In genomic region chr6:112489910-112490559, GRCm38 (mm10) we compare ENCODE assay signal across 8 mouse cellular contexts. TPM values are rescaled to one million over a fixed set of nuclear protein-coding genes. Genes with fewer than 3 reads are reported as not detected.
DNase-seq lines count a peak whose midpoint lies in the region; ATAC-seq lines count a peak whose summit lies in the region.

TSS of gene Oxtr (minus strand) at chr6:112489943.

- 10% methylated on average over 24 of the region's 24 CpGs for WGBS in embryonic facial prominence, embryonic 11.5 days
- 7% methylated on average over 24 of the region's 24 CpGs for WGBS in intestine, embryonic 16.5 days
- 11% methylated on average over 21 of the region's 24 CpGs for WGBS in neural tube, embryonic 15.5 days

- peaks cover 10% of the 10 kb centered on the region for H3K4me1 ChIP-seq in embryonic facial prominence, embryonic 11.5 days (ENCODE audit: control insufficient read depth, insufficient read depth, low read length)
- H3K4me1 ChIP-seq in intestine, embryonic 16.5 days (ENCODE audit: control insufficient read depth, insufficient read depth, low read length), result peaks cover 22% of the 10 kb centered on the region
- H3K4me1 ChIP-seq in neural tube, embryonic 15.5 days, result peaks cover 22% of the 10 kb centered on the region

- intact Hi-C loops in left cerebral cortex, postnatal 10 days (cut with DNase I), result loop anchor here (10.0 kb wide), 2 partner anchors 205 to 275 kb away; partner anchors contain the start of gene Rad18

- 0 out of 2 replicates have a peak, but pooled peaks have one; percentile 11 for ATAC-seq in embryonic facial prominence, embryonic 11.5 days (replicated peaks; ENCODE audit: insufficient number of reproducible peaks, low FRiP score, low TSS enrichment, low read depth)
- ATAC-seq in intestine, embryonic 16.5 days, result peak; percentile 14
- no peak for ATAC-seq in neural tube, embryonic 15.5 days (ENCODE audit: low FRiP score)

- DNase-seq in left cerebral cortex, postnatal 10 days (ENCODE audit: extremely low spot score in 1 of 2, low spot score in 2 of 2), result no peak
- no peak for DNase-seq in left cerebral cortex, adult 9 months (ENCODE audit: low spot score in 2 of 2)
- DNase-seq in embryonic facial prominence, embryonic 11.5 days (ENCODE audit: low spot score), result peak; percentile 10
- no peak for DNase-seq in layer of hippocampus, postnatal 10 days (ENCODE audit: low spot score in 2 of 2)
- DNase-seq in layer of hippocampus, postnatal 36 days, result no peak
- no peak for DNase-seq in c-Kit-positive CD71-positive TER-119-positive erythroid progenitor cells, embryonic 14.5 days (ENCODE audit: low spot score)

- H3K27ac ChIP-seq in embryonic facial prominence, embryonic 11.5 days (replicated peaks; ENCODE audit: low read depth, low read length), result no peak within 1 kb of the TSS
- H3K27ac ChIP-seq in intestine, embryonic 16.5 days (ENCODE audit: low read length), result no peak within 1 kb of the TSS
- H3K27ac ChIP-seq in neural tube, embryonic 15.5 days (replicated peaks), result no peak within 1 kb of the TSS

- peak within 1 kb of the TSS; percentile 31 for H3K4me3 ChIP-seq in embryonic facial prominence, embryonic 11.5 days (ENCODE audit: low read depth, low read length)
- peak within 1 kb of the TSS; percentile 51 for H3K4me3 ChIP-seq in intestine, embryonic 16.5 days (ENCODE audit: low read length)
- H3K4me3 ChIP-seq in neural tube, embryonic 15.5 days (replicated peaks), result peak within 1 kb of the TSS; percentile 42

- H3K4me2 ChIP-seq in embryonic facial prominence, embryonic 11.5 days (ENCODE audit: low read depth, low read length), result peak within 1 kb of the TSS; percentile 72
- peak within 1 kb of the TSS; percentile 91 for H3K4me2 ChIP-seq in intestine, embryonic 16.5 days (ENCODE audit: low read depth, low read length)
- H3K4me2 ChIP-seq in neural tube, embryonic 15.5 days, result peak within 1 kb of the TSS; percentile 78

- no peaks in the 10 kb centered on the region for H3K36me3 ChIP-seq in embryonic facial prominence, embryonic 11.5 days (replicated peaks; ENCODE audit: control insufficient read depth, insufficient read depth, low read depth, low read length)
- no peaks in the 10 kb centered on the region for H3K36me3 ChIP-seq in intestine, embryonic 16.5 days (ENCODE audit: control insufficient read depth, insufficient read depth, low read length)
- H3K36me3 ChIP-seq in neural tube, embryonic 15.5 days, result no peaks in the 10 kb centered on the region

- H3K9ac ChIP-seq in embryonic facial prominence, embryonic 11.5 days (replicated peaks; ENCODE audit: low read length), result peak within 1 kb of the TSS; percentile 41
- peak within 1 kb of the TSS; percentile 63 for H3K9ac ChIP-seq in intestine, embryonic 16.5 days (ENCODE audit: low read depth, low read length)
- H3K9ac ChIP-seq in neural tube, embryonic 15.5 days (replicated peaks), result peak within 1 kb of the TSS; percentile 46

- peaks cover 38% of the 10 kb centered on the region for H3K27me3 ChIP-seq in embryonic facial prominence, embryonic 11.5 days (ENCODE audit: control insufficient read depth, insufficient read depth, low read length)
- peaks cover 37% of the 10 kb centered on the region for H3K27me3 ChIP-seq in intestine, embryonic 16.5 days (replicated peaks; ENCODE audit: control insufficient read depth, insufficient read depth, low read length)
- peaks cover 45% of the 10 kb centered on the region for H3K27me3 ChIP-seq in neural tube, embryonic 15.5 days (replicated peaks)

- no peaks in the 10 kb centered on the region for H3K9me3 ChIP-seq in embryonic facial prominence, embryonic 11.5 days (replicated peaks; ENCODE audit: control insufficient read depth, low read length)
- no peaks in the 10 kb centered on the region for H3K9me3 ChIP-seq in intestine, embryonic 16.5 days (ENCODE audit: control insufficient read depth, low read length)
- no peaks in the 10 kb centered on the region for H3K9me3 ChIP-seq in neural tube, embryonic 15.5 days (replicated peaks)

RNA-seq across cellular contexts. Expression of gene Oxtr, which starts in this region (rescaled TPM):
- 10 to 100 TPM; 11.6 to 12.3 TPM for total RNA-seq in left cerebral cortex, postnatal 10 days (2021)
- polyA plus RNA-seq in embryonic facial prominence, embryonic 11.5 days (2014; fragmentation: Nextera tagmentation; extraction: Ambion mirVana), result 0.21 and 0.22 TPM in 2 replicates
- 0.17 and 0.24 TPM in 2 replicates for polyA plus RNA-seq in intestine, embryonic 16.5 days (2015; fragmentation: Nextera tagmentation; extraction: Ambion mirVana)
- 1.8 TPM in 2 replicates for polyA plus RNA-seq in neural tube, embryonic 15.5 days (2015; fragmentation: Nextera tagmentation; extraction: Ambion mirVana)
- total RNA-seq in layer of hippocampus, postnatal 10 days (2021), result 1 to 10 TPM; 7.4 to 8.5 TPM
- 1 to 10 TPM; 7.2 to 8.7 TPM for total RNA-seq in layer of hippocampus, postnatal 36 days (2021)

Comparison
In these comparisons a context has a peak if more than half of its experiments do, and no peak if none do; other contexts are left out.
1. Peak in DNase-seq, ATAC-seq, H3K4me3 ChIP-seq, H3K9ac ChIP-seq and H3K4me2 ChIP-seq in embryonic facial prominence, embryonic 11.5 days; RNA of the gene not detected or under 1 TPM.
2. Peak in ATAC-seq, H3K4me3 ChIP-seq, H3K9ac ChIP-seq and H3K4me2 ChIP-seq in intestine, embryonic 16.5 days; RNA of the gene not detected or under 1 TPM.